Mouse (Mus musculus) layer of hippocampus, adult 11-12 months (tissue): Measurements from ENCODE around the gene Cblb.

ENCODE experiments used
- DNase-seq: peaks from one replicate; pipeline ENCODE4 v3.0.0; 2022; ENCODE audit warnings: low spot score

Gene Cblb

GRCm38 (mm10) chr16:52076652-52077051 is 45.6 kb downstream of the Cblb start:
- no peak for DNase-seq

- no peak for DNase-seq
Observed at GRCm38 (mm10) chr16:52077901-52078300, 46.9 kb downstream of the Cblb start.

- DNase-seq = no peak
Observed at GRCm38 (mm10) chr16:52078758-52079474, 47.9 kb downstream of the Cblb start.

- no peak for DNase-seq
Observed at GRCm38 (mm10) chr16:52079475-52079823, 48.4 kb downstream of the Cblb start.

- no peak for DNase-seq
Observed at GRCm38 (mm10) chr16:52080619-52081395, 49.8 kb downstream of the Cblb start.

GRCm38 (mm10) chr16:52081756-52082155 is 50.7 kb downstream of the Cblb start:
- no peak for DNase-seq

GRCm38 (mm10) chr16:52086793-52087450 is 55.9 kb downstream of the Cblb start:
- no peak for DNase-seq

- DNase-seq = no peak
Observed at GRCm38 (mm10) chr16:52089354-52089753, 58.3 kb downstream of the Cblb start.

- no peak for DNase-seq
Observed at GRCm38 (mm10) chr16:52090899-52091298, 59.9 kb downstream of the Cblb start.

GRCm38 (mm10) chr16:52093325-52094253 is 62.6 kb downstream of the Cblb start:
- no peak for DNase-seq

- no peak for DNase-seq
Observed at GRCm38 (mm10) chr16:52094735-52095459, 63.9 kb downstream of the Cblb start.

GRCm38 (mm10) chr16:52095643-52096042 is 64.6 kb downstream of the Cblb start:
- no peak for DNase-seq

- DNase-seq = no peak
Observed at GRCm38 (mm10) chr16:52100466-52100865, 69.4 kb downstream of the Cblb start.

GRCm38 (mm10) chr16:52104608-52105007 is 73.6 kb downstream of the Cblb start:
- no peak for DNase-seq

GRCm38 (mm10) chr16:52107836-52108235 is 76.8 kb downstream of the Cblb start:
- DNase-seq = no peak

GRCm38 (mm10) chr16:52114473-52114872 is 83.4 kb downstream of the Cblb start:
- no peak for DNase-seq

- DNase-seq = no peak
Observed at GRCm38 (mm10) chr16:52119003-52119402, 88.0 kb downstream of the Cblb start.

- DNase-seq = no peak
Observed at GRCm38 (mm10) chr16:52124974-52125373, 93.9 kb downstream of the Cblb start.

GRCm38 (mm10) chr16:52125896-52126295 is 94.9 kb downstream of the Cblb start:
- DNase-seq = no peak

GRCm38 (mm10) chr16:52129357-52129905 is 98.4 kb downstream of the Cblb start:
- no peak for DNase-seq
